Mouse (Mus musculus) C2C12 (cell line): ENCODE measurements at regions not wholly inside any gene's neighbourhood (a gene's known extent, or its start where the extent isn't known, plus 50 kb on each side); places are given as distances from the start of the nearest gene placed in this dataset.

Experiments used
- H3K27me3 ChIP-seq: one replicate; pipeline ENCODE4 v1.6.1; 2011; ENCODE audit not compliant: control insufficient read depth, insufficient read depth, insufficient read length
- H3K36me3 ChIP-seq: one replicate; pipeline ENCODE4 v1.6.1; 2011; ENCODE audit not compliant: control insufficient read depth, insufficient read depth
- H3K4me3 ChIP-seq: one replicate; pipeline ENCODE4 v1.5.1; 2011; ENCODE audit warnings: mild to moderate bottlenecking, control low read depth; ENCODE audit not compliant: poor library complexity, insufficient read depth, severe bottlenecking
- H3K79me2 ChIP-seq: one replicate; pipeline ENCODE4 v1.6.1; 2011; ENCODE audit not compliant: control insufficient read depth, insufficient read depth
- H3K79me3 ChIP-seq: one replicate; pipeline ENCODE4 v1.6.1; 2011; ENCODE audit warnings: low read depth, control low read depth
- H3ac ChIP-seq: one replicate; pipeline ENCODE3; 2011; ENCODE audit warnings: low read depth; ENCODE audit not compliant: control insufficient read depth, insufficient read length
- CEBPB ChIP-seq: IDR thresholded peaks from one replicate; pipeline ENCODE4 v1.6.1; 2011; ENCODE audit warnings: low read depth, mild to moderate bottlenecking, control low read depth, moderate library complexity
- CTCF ChIP-seq: IDR thresholded peaks from one replicate; pipeline ENCODE4 v1.5.1; 2011; ENCODE audit not compliant: control insufficient read depth, insufficient read depth, insufficient read length
- FOSL1 ChIP-seq: IDR thresholded peaks from one replicate; pipeline ENCODE4 v1.8.0; 2011; ENCODE audit warnings: mild to moderate bottlenecking, low read length; ENCODE audit not compliant: poor library complexity, insufficient read depth, severe bottlenecking
- MAX ChIP-seq: IDR thresholded peaks from one replicate; pipeline ENCODE4 v1.6.1; 2011; ENCODE audit warnings: mild to moderate bottlenecking, control low read depth
- MYOD1 ChIP-seq: IDR thresholded peaks from one replicate; pipeline ENCODE4 v1.6.1; 2011; ENCODE audit warnings: low read depth; ENCODE audit not compliant: control insufficient read depth, insufficient read length
- MYOG ChIP-seq: IDR thresholded peaks from one replicate; pipeline ENCODE4 v1.6.1; 2011; ENCODE audit not compliant: control insufficient read depth, insufficient read length; ENCODE audit errors: extremely low read depth
- USF1 ChIP-seq: IDR thresholded peaks from one replicate; pipeline ENCODE4 v1.6.1; 2011; ENCODE audit warnings: low read depth, mild to moderate bottlenecking, control low read depth, moderate library complexity

DNA sequence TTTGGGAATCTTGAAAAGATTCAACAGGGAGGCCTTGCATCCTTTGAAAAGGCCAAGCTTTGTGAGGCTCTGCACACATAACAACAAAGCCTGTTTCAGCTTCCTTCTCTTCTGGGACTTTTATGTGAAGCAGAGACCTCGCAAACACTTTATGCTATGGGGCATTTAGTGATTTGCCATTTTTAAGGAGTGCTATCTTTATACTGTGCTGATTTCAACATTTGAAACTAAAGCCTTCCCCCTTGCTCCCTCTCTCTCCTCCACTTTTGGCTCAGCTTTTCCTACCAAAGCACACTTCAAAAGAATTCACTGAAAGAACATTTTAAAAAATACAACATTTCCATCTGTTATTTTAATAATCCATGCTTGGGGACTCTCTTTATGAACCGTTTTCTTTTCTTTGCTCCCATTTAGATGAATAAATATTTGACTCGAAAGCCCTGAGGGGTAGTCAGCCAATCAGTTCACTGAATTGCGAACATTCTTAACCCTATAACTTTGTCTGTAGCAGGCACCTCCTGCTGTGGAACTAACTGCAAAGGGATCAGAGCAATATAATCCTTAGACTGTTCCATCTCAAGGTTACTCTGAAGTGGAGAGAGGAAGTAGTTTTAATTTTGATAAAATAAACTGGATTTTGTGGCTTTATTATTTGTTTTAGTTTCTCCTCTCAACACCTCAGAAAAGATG is 74.2 kb upstream of the Gorab start:
- TF ChIP-seq MYOD1: no peak
- TF ChIP-seq FOSL1: no peak
- TF ChIP-seq MAX: no peak
- TF ChIP-seq USF1: no peak
- no peak for TF ChIP-seq CEBPB
- no peak for TF ChIP-seq MYOG
- no peak for TF ChIP-seq CTCF
- Histone ChIP-seq H3K36me3 (no peaks in the 10 kb centered on the region), H3K4me3 (no peak overlapping the region), H3K79me3 (no peaks in the 10 kb centered on the region), H3K79me2 (no peaks in the 10 kb centered on the region), H3ac (no peak overlapping the region), H3K27me3 (no peaks in the 10 kb centered on the region)

GRCm38 (mm10) chr1:163461194-163461593 is 57.7 kb upstream of the Gorab start:
- no peak overlapping the region for H3ac ChIP-seq
- no peaks in the 10 kb centered on the region for H3K27me3 ChIP-seq
- TF ChIP-seq CTCF: no peak
- no peaks in the 10 kb centered on the region for H3K79me3 ChIP-seq
- H3K4me3 ChIP-seq: no peak overlapping the region
- no peaks in the 10 kb centered on the region for H3K36me3 ChIP-seq
- no peaks in the 10 kb centered on the region for H3K79me2 ChIP-seq

- TF ChIP-seq FOSL1: no peak
- no peak for TF ChIP-seq CTCF
- TF ChIP-seq USF1: no peak
- TF ChIP-seq MYOD1: no peak
- TF ChIP-seq CEBPB: no peak
- TF ChIP-seq MYOG: no peak
- no peak for TF ChIP-seq MAX
- H3K36me3 ChIP-seq: no peaks in the 10 kb centered on the region
- H3ac ChIP-seq: no peak overlapping the region
- no peak overlapping the region for H3K4me3 ChIP-seq
- no peaks in the 10 kb centered on the region for H3K27me3 ChIP-seq
- H3K79me3 ChIP-seq: no peaks in the 10 kb centered on the region
- H3K79me2 ChIP-seq: no peaks in the 10 kb centered on the region
These were observed 52.9 kb upstream of the Gorab start for GRCm38 (mm10) chr1:163456366-163456765.
